Mouse (Mus musculus) cerebellum, postnatal 14 days (tissue): ENCODE measurements around the gene March4.

Source experiments
- DNase-seq, 2 experiments: peaks; one replicate each; pipeline ENCODE4 v3.0.0; 2021; ENCODE audit warnings: mixed read lengths in 2 of 2

The March4 gene

DNA sequence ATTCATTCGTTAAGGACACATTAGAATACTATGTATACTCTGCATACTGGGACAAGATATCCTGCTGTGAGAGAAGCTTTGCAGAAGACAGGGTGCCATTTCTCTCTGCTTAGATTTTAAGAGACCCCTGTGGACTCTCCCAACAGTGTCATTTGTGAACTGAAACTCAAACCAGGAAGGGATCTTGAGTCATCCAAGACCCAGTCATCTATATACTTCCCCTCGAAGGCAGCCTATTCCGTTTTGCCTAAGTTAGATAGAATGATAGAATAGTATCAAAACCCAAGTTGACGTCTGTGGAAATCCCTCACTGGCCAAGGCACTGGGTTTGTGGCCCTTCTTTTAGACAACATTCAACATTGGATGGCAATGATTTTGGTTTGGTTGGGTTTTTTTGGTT lies 7.5 kb downstream of the March4 start:
- DNase-seq: no peak

DNA sequence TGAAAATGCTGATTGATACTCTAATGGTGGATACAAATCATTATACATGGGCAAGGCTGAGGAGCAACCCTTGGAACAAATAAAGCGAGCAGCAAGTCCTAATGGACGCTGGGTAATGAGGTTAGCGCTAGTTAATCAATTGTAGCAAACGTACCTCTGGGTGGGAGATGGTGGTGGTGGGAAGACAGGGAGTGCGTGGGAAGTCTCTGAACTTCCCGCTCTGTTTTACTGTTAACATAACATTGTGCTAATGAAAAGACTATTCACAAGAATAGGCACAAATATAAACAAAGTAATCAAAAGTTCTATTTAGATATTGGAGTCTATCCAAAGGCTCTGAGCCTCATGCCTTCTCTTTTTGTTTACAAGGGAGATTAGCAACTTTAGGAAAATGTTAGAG lies 13.1 kb downstream of the March4 start:
- no peak for DNase-seq

DNA sequence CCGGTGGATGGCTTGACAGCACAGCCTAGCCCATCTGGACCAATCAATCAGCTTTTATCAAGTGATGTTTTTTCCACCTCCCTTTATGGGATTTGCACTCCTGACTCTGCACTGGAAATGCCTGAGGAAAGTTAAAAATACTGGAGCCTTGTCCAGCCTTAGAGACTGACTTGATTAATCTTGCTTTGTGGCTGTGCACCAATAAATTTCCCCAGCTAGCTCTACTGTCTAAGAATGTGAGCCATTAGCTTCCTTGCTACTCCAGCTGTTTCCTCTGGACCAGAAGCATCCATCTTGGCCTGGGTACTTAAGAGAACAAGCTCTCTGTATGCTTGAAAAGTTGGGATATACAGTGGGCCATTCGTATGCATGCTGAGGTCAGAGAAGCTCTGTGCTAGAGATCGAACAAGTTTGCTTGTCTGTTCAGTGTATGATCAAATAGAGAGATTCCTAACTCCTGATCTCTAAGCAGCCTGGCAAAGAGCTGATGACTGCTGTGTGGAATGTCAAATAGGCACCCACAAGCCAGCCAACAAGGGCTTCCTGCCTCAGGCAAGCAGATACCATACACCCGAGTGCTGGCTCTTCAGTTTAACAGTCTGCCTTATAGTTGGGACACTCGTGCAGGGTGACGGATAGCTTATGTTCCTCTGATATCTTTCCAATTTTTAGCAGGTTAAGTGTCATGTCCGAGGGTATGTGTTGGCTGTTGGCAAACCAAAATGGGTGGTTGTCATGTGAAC lies 25.8 kb downstream of the March4 start:
- no peak for DNase-seq

DNA sequence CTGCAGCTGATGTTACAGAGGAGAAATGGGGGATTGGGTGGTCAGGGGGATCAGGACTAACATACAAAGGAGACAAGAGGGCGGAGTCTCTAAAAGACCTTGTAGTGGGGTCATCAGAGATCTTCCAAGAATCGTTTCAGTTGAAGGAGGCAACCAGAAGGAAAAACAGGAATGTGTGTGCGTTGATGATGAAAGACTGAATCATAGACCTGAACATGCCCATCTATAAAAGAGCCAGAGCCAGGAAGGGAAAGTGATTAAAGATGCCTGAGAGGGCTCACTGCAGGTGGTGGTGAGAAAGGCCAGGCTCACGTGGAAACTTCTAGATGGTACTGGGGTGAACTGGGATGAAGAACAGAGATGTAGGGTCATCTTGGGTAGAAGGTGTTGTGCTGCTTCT lies 27.2 kb downstream of the March4 start:
- DNase-seq: no peak

DNA sequence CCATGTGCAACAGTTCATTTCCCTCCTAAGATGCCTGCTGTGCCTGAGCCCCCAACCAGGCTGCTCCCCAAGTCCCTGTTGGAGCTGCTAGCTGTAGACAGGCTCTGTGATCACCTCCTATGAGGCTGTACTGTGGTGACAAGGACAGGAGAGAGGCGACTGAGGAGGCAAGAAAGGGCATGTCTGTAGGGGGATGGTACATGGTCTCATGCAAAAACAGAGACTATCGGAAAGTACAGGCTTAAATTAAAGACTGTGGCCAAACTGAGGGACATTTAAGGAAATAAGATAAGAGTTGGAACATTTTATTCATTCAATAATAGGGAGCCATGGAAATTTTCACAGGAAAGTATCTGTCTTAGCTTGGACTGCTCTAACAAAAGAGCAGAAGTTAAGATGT lies 29.1 kb downstream of the March4 start:
- DNase-seq: no peak

DNA sequence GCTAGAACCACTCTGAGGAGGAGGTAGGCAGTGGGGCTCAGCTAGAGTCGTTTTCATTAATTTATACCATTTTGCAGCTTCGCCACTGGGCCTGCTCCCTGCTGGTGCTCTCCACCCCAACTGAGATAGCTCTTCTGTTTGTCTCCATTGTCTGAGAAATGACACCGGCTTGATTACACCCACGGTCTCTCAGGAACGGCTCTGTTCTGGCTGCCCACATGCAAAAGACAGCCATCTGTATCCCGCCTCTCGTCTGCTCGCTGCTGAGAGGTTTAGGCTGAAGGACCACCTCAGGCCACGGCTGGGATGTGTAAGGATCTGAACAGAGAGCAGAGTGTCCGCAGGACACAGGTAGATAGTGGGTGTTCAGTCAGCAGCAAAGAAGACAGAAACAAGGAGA lies 30.5 kb downstream of the March4 start:
- no peak for DNase-seq

DNA sequence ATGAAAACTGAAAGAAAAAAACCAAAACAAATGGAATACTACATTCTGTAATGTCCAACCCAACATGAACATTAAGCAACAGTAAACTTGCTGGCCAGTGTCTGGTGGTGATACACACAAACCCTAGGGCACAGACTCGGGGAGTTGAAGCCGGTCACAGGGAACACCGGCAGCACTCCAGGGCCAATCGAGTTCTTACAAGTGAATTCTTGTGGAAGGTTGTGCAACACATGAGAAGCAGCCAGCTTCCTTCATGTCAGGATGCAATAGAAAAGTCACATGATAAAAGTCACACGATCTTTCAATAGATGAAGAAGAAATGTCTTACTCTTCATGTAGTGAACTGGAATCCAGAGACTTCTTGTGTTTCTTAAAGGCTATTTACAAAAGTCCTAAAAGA lies 39.1 kb downstream of the March4 start:
- no peak for DNase-seq

DNA sequence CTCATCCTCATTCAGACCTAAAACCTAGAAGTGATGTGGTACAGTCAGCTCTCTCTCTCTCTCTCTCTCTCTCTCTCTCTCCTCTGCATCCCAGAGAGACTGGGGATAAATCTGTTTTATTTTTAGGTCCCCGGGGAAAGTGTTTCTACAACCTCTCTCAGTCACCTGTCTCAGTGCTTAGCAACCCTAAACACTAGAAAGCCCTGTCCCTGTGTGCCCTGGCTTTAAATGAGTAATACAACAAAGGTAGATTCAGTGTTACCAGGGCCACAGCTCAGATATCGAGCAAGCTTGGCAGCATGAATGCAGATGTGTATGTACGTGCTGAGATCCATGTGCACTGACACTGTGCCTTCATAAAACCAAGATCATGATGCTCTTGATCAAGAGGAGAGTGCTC lies 43.3 kb downstream of the March4 start:
- DNase-seq: no peak

DNA sequence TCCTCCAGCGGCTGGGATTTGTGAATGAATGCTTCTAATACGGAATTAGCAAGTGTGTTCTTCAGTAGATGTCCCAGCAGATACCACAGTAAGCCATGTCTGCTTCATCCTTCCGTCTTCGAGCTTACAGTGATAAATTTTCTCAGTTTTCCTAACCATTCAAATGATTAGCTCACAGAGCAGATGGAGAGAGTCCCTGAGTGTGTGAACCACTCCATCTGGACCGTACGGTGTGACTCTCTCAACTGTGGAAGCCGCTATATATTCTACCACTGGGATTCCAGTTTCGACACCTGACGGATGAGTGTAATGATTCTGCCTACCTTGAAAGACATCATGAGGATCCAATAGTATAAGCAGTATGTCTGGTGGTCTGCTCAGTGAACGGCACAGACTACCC lies 44.1 kb downstream of the March4 start:
- no peak for DNase-seq

DNA sequence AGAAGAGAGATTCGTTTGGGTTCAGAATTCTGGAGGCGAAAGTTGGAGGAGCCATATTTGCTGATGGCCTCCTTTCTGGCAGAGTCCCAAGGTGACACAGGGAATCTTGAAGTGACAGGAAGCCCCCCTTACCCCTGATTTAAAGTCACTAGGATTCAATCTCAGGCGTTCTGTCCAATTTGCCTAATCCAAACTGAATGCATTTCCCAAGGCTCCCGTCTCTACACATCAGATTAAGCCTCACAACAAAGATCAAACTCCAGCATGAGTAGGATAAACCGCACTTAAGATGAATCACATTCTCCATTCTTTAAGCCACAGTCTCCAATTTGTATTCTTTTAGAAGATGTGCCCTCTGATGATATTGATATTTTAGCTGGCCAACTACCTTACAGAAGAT lies 45.4 kb downstream of the March4 start:
- DNase-seq: no peak

DNA sequence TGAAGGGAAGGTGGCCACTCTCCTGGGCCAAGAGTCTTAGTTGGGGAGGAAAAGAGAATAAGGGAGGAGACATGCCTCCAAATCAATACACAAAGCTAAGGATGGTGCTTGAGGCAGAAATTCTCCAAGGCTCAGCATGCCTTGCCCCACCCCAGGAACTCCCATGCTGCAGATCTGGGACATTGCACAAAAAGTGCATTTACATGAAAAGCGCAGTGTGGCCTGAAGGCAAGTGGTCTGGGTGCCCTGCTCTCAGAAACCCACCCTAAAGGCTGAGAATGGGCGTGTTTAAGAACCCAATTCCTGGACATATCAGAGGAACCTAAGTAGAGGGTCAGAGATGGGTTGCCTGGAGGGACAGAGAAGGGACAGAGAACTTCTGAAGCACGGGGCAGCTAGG lies 45.9 kb downstream of the March4 start:
- DNase-seq: no peak

DNA sequence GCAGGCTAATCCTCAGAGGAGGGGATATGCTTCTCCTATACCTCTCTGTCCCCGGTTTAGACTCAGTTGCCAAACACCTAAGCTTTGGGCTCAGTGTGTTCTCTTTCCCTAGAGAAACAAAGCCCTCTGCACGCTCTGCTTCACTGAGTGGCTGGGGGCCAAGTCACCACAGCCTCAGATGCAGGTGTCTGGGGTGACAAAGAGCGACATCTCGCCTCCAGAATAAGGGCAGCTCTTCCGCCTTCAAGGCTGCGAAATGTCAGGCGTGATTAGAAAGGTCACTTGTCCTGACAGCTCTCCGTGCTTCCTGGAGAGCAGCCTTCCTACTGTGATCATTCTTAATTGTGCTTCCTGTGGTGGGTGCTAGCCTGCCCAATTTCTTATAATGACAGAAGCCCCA lies 46.5 kb downstream of the March4 start:
- peak; percentile 23 to 24 for DNase-seq

DNA sequence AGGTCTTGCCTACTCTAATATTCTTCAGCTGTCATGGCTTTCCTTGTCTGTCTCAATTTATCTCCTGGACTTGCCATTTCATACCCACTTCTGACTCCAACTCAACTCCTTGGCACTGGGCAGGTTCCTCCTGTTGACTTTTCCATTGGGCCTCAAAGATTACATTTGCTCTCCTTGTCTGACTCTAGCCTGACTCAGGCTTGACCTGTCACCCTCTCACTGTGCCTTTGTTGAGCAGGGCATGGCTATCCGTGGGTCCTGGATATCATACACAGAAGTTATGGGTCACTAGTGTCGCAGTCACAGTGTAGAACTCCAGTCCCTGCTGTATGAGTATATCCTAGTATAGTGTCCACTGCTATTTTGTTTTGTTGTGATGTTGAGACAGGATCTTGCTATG lies 60.1 kb downstream of the March4 start:
- no peak for DNase-seq

DNA sequence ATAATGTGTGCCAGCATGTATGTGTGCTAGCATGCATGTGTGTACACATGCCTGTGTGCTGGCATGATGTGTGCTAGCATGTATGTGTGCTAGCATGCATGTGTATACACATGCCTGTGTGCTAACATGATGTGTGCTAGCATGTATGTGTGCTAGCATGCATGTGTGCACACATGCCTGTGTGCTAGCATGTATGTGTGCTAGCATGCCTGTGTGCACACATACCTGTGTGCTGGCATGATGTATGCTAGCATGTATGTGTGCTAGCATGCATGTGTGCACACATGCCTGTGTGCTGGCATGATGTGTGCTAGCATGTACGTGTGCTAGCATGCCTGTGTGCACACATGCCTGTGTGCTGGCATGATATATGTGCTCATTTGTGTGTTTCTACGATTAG lies 67.7 kb downstream of the March4 start:
- DNase-seq: no peak

DNA sequence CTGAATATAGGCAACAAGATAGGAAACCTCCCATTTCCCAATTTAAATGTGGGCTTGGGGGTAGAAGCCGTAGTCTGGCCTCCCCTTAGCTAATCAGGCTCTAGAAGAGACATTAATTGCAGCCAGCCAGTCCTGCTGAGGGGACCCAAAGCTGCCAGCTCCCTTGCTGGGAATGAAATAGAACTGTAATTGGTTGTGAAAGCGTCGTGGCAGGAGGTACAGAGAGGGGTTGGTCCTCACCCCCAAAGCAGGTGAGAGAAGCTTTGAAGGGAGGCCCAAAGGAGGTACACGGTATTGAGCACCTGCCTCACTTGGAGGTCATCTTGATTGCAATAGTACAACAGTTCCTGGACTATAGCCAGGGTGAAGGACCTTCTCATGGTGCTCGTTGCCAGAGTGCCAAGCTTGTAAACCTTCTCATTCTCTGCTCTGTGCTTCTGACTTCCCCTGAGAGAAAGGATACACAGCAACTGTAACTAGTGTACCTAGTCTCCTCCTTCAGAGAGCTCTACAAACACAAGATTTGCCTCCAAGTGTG lies 68.2 kb downstream of the March4 start:
- peak; percentile 69 to 76 for DNase-seq

DNA sequence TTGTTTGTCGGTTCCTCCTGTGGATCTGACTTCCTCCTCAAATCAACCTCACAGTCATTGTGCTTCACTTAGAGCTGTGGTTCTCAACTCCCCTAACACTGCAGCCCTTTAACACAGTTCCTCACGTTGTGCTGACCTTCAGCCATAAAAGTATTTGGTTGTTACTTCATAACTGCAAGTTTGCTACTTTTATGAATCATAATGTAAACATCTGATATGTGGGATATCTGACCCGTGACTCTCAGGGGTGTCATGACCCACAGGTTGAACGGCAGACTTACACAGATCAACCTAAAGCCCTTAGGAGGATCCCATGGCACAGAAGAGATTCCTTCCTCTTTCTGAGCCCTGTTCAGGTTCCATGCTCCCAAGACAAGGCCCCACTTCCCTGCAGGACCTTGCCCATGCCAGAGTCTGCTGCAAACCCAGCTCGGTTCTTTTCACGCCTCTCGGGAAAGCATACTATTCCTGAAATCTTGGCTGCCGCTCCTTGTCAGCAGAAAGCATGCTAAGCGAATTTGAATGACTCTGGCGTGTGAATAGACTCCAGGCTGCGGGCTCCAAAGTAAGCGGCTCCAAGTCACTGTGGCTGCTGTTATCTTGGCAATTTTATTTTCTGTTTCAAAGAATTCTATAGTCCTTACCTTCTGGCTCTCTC lies 71.7 kb downstream of the March4 start:
- DNase-seq: peak; percentile 30 to 48

DNA sequence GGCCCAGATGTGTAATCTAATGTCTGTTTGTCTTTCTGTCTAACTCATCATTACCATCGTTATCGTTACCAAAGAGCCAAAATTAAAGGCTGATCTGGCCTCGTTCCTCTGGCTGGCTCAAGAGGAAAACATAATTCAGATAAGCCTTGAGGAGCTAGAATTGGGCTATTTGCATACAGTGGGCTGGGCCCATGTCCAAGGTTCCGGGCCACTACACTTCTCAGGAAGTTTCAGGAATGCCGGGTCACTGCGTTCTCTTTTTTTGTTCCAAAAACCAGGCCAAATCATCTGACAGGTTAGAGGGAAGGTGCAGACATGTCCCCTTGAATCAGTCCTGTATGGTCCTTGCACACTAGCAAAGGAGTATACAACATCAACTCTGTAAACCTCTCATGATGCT lies 74.2 kb downstream of the March4 start:
- no peak for DNase-seq

DNA sequence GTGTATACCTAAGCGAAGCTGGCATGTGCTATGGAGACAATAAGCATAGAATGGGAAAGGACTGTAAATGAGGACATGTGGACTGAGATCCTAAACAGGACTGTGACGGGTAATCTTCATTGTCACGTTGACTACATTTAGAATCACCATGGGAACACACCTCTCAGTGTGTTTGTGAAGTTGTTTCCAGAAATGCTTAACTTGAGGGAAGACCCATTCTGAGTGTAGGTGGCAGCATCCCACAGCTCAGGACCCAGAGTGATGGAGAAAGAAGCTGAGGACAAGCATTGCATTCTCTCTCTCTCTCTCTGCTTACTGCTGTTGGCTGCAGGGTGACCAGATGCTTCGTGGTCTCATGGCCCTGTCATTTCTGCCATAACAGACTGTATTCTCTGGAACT lies 79.1 kb downstream of the March4 start:
- DNase-seq: no peak

DNA sequence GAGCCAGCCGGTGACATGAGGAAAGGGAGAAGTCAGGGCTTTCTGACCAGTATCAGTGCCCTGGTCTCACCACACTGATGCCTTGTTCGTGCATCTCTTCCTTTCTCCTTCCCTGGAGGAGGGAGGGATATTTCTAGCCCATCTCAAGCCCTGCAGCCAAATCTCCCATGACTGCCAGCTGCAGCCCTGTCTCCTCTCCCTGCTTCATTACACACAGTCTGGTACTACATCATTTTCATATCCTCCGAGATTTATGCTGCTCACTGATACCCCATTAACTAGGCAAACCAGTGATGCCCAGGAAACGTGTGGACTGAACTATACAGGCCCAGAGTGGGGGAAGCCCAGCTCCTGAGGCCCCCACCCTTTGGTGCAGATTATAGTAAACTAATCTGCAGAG lies 80.8 kb downstream of the March4 start:
- DNase-seq: peak; percentile 62 to 65

DNA sequence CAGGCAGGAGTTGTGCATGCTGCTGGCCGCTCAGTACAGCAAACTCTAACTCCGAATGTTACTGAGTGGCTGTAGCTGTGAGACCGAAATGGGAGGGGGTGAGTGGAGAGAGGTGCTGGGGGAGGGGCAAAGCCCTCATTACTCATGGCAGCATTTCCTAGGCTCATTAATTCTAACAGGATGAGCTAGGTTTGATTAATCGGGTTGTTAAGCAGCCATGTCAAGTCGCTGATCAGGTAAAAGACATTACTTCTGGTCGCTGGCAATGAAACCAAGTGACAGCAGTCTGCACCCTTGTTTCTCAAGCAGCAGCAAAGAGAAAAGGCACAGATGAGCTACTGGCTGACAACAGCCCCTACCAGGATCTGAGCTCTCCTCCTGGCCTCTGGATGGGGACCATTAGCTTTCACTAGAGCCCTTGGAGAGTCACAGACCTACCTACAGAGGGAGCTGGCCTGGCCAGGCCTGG lies 82.0 kb downstream of the March4 start:
- peak; percentile 30 to 38 for DNase-seq

DNA sequence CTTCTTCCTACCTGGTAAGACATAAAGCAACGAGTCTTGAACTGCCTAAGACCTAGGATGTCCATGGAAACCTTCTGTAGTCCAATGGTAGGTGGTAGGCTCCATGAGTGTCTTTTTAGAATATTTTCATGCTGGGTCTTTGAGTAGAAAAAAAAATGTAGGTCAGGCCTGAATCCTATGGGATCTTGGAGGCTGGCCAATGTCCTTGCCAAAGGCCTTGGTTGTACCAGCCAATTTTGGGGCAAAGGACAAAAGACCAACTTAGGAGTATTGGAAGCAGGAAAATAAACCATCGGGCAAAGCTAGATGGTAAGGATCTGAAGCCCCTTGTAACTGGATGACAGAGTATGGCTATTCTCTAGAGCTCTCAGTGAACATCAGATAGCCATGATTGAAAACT lies 83.9 kb downstream of the March4 start:
- peak; percentile 47 to 56 for DNase-seq

DNA sequence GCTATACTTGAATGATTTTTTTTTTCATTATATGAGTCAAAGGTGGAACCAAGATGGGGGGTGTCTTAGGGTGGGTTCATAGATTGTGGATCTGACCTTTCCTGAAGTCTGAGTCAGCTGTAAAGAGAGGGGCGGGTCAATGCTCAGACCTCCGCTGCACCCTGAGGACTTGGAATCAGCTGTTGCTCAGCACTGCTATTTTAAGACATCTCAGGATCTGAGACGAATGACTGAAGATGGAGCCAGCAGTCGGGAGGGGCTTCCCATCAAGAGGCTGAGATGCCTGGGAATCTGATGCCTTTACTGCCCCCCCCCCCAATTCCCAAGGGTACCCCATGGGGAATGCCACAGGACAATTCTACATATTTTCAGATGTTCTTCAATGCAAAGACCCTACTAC lies 85.9 kb downstream of the March4 start:
- DNase-seq: no peak

DNA sequence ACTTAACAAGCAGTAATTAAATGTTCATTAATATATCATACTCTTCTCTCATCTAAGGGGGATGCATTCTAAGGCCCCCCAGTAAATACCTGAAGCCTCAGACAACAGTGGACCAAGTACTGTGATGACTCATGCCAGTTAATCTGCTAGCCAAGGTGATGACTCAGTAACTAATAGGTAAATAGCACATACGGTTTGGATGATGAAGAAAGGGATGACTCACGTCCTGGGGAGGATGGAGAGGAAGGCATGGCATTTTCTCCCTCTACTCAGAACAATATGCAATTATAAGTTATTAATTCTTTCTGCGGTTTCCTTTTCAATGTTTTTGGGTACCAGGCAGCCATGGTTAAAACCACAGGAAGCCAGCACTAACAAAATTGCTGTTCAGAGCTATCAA lies 87.0 kb downstream of the March4 start:
- DNase-seq: no peak

DNA sequence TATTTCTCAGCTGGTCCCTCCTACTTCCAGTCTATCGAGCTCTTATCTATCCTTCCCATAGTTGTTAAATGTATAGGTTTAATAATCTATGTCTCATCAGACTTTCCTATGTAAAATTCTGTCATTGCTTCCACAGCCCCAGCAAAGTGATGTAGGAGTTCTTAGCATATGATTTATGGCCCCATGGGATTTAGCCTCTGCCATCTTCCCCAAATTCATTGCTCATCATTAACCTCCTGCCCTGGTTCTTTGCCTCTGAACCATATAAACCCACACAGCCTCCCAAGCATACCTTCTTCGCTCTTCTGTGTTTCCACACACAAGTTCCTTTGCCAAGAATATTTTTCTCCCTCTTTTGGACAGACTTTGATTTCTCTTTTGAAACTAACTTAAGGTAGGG lies 94.0 kb downstream of the March4 start:
- no peak for DNase-seq

DNA sequence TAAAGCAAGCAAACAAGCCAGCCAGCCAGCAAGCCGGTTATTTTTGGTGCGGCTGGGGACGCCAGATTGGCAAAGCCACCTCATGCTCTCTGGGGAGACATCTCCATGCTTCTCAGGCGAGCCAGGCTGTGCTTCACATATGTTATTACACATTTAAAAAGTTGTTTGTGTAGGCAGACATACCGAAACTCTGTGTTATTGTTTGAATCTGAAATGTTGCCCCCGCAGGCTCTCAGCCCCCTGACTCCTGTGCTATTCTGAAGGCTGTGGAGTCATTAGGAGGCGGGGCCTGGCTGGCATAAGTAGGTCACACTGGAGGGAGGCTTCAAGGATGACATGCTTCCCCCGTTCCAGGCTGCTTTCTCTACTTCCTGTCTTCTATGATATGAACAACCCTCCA lies 97.6 kb downstream of the March4 start:
- peak; percentile 73 to 81 for DNase-seq
